Comparison of ENCODE assay signal across 8 mouse cellular contexts in the genomic region with DNA sequence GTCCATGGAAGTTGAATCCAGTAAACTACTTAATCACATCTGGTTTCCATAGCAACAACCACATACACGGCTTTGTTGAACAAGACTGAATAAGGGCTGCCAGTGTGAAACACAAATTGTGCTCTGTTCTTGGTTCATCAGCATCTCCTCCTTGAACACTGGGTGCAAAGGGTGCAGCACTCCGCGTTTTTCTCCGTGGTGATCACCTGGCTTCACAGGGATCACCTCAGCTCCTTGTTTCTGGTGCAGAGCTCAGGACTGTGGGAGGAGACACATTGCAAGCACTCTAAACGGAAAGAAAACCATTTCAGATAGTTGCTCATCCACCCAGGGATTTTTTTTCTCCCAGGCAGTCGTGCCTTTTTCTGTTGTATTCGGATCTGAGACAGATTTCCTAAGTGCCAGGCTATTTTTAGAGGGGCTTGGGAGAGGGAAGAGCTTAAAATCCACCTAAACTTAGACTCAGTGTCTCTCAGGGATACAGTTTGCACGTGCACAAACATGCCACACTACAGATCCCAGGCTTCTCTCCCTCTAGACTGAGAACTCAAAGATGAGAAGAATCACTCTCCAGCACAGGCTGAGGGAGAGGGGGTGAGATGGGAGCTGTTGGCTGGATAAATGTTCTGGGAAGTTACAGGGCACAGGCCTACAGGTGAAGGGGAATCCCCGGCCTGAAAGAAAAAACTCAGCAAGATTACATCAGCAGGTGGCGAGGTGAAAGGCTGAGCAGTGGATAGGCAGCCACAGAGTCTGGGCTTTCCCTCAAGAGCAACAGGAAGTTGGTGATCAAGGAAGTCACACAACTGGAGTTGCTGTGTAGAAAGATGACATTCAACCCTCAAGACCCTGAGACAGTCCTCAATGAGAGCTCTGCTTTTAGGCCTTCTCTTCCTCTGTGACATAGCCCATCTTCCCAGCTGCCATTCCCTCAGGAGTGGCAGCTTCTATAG. TPM values are rescaled to one million over a fixed set of nuclear protein-coding genes. Genes with fewer than 3 reads are reported as not detected.
DNase-seq lines count a peak whose midpoint lies in the region; ATAC-seq and TF ChIP-seq lines count a peak whose summit lies in the region.

No protein-coding gene starts in this region.

- H3K36me3 ChIP-seq in forebrain, embryonic 14.5 days (ENCODE audit: control insufficient read depth, insufficient read depth, low read length), result no peaks in the 10 kb centered on the region
- no peaks in the 10 kb centered on the region for H3K36me3 ChIP-seq in forebrain, embryonic 10.5 days (replicated peaks)
- no peaks in the 10 kb centered on the region for H3K36me3 ChIP-seq in forebrain, postnatal 0 days (ENCODE audit: insufficient read depth)
- H3K36me3 ChIP-seq in hindbrain, postnatal 0 days (ENCODE audit: insufficient read depth, low read length), result no peaks in the 10 kb centered on the region
- H3K36me3 ChIP-seq in spleen, adult 2 months (ENCODE audit: control insufficient read depth, insufficient read depth, low read length), result no peaks in the 10 kb centered on the region

- DNase-seq in forebrain, embryonic 14.5 days (ENCODE audit: low spot score), result peak; percentile 67
- DNase-seq in forebrain, embryonic 10.5 days (ENCODE audit: extremely low spot score, low spot score), result no peak
- peak; percentile 42 for DNase-seq in ES-CJ7 (ENCODE audit: low read depth, low spot score)
- peak; percentile 74 for DNase-seq in forebrain, postnatal 0 days
- peak; percentile 61 for DNase-seq in hindbrain, postnatal 0 days (ENCODE audit: low spot score)
- peak; percentile 69 to 72 for DNase-seq in spleen, adult 2 months (ENCODE audit: low read depth in 1 of 2, low spot score in 2 of 2)
- DNase-seq in adrenal gland, postnatal 4 days (ENCODE audit: low spot score in 2 of 2), result no peak

- no peaks in the 10 kb centered on the region for H3K4me1 ChIP-seq in forebrain, embryonic 14.5 days (ENCODE audit: control insufficient read depth, insufficient read depth, low read length)
- H3K4me1 ChIP-seq in forebrain, embryonic 10.5 days, result peaks cover 9% of the 10 kb centered on the region; the same call in 1 of the 2 replicates
- H3K4me1 ChIP-seq in forebrain, postnatal 0 days (ENCODE audit: insufficient read depth), result peaks cover 12% of the 10 kb centered on the region
- H3K4me1 ChIP-seq in hindbrain, postnatal 0 days (ENCODE audit: insufficient read depth, low read length), result no peaks in the 10 kb centered on the region
- H3K4me1 ChIP-seq in spleen, adult 2 months (ENCODE audit: control insufficient read depth, insufficient read depth, insufficient read length), result peaks cover 18% of the 10 kb centered on the region

- TF ChIP-seq CTCF in forebrain, postnatal 0 days (IDR thresholded peaks at IDR 0.05; ENCODE audit: low read depth), result no peak
- TF ChIP-seq CTCF in hindbrain, postnatal 0 days (IDR thresholded peaks at IDR 0.05; ENCODE audit: low read depth), result no peak
- TF ChIP-seq CTCF in spleen, adult 2 months (IDR thresholded peaks at IDR 0.05; ENCODE audit: extremely low read depth, insufficient read depth, insufficient read length, insufficient replicate concordance), result peak; percentile 15; the same call in 1 of the 2 replicates

- no peak for ATAC-seq in forebrain, embryonic 14.5 days
- peak; percentile 93 for ATAC-seq in forebrain, postnatal 0 days
- ATAC-seq in hindbrain, postnatal 0 days, result peak; percentile 64
- peak; percentile 92 for ATAC-seq in megakaryocyte, adult 5-6 weeks (ENCODE audit: poor library complexity, severe bottlenecking)

- H3K27ac ChIP-seq in forebrain, embryonic 14.5 days (ENCODE audit: low read depth, low read length), result no peak overlapping the region
- no peak overlapping the region for H3K27ac ChIP-seq in forebrain, embryonic 10.5 days
- H3K27ac ChIP-seq in forebrain, postnatal 0 days (ENCODE audit: low read depth, low read length), result peak overlapping the region; percentile 90
- peak overlapping the region; percentile 65 for H3K27ac ChIP-seq in hindbrain, postnatal 0 days
- peak overlapping the region; percentile 65 for H3K27ac ChIP-seq in spleen, adult 2 months (ENCODE audit: insufficient read depth, low read length)

- H3K4me3 ChIP-seq in forebrain, embryonic 14.5 days (ENCODE audit: low read depth, low read length), result no peak overlapping the region
- no peak overlapping the region for H3K4me3 ChIP-seq in forebrain, embryonic 10.5 days
- H3K4me3 ChIP-seq in forebrain, postnatal 0 days (ENCODE audit: low read depth, low read length), result no peak overlapping the region
- H3K4me3 ChIP-seq in hindbrain, postnatal 0 days (ENCODE audit: low read length), result no peak overlapping the region
- no peak overlapping the region for H3K4me3 ChIP-seq in spleen, adult 2 months (ENCODE audit: extremely low read depth, insufficient read depth, insufficient read length)

- 44% methylated on average over 10 of the region's 10 CpGs for WGBS in forebrain, embryonic 14.5 days
- 61% methylated on average over 10 of the region's 10 CpGs for WGBS in forebrain, embryonic 10.5 days
- WGBS in forebrain, postnatal 0 days, result 22% methylated on average over 10 of the region's 10 CpGs
- WGBS in hindbrain, postnatal 0 days, result 37% methylated on average over 10 of the region's 10 CpGs
- 60% methylated on average over 10 of the region's 10 CpGs for WGBS in spleen, adult 2 months

- TF ChIP-seq POLR2A in spleen, adult 2 months (IDR thresholded peaks at IDR 0.05; ENCODE audit: low read depth, low read length), result no peak

- no peaks in the 10 kb centered on the region for H3K27me3 ChIP-seq in forebrain, embryonic 14.5 days (replicated peaks; ENCODE audit: control insufficient read depth, insufficient read depth, low read length)
- no peaks in the 10 kb centered on the region for H3K27me3 ChIP-seq in forebrain, embryonic 10.5 days (ENCODE audit: poor library complexity, severe bottlenecking)
- no peaks in the 10 kb centered on the region for H3K27me3 ChIP-seq in forebrain, postnatal 0 days (ENCODE audit: insufficient read depth, low read length)
- no peaks in the 10 kb centered on the region for H3K27me3 ChIP-seq in hindbrain, postnatal 0 days (ENCODE audit: insufficient read depth, low read length)
- H3K27me3 ChIP-seq in spleen, adult 2 months (ENCODE audit: control insufficient read depth, insufficient read depth, low read length), result no peaks in the 10 kb centered on the region

- no peak overlapping the region for H3K4me2 ChIP-seq in forebrain, embryonic 14.5 days (ENCODE audit: low read length)
- peak overlapping the region; percentile 27 for H3K4me2 ChIP-seq in forebrain, postnatal 0 days (ENCODE audit: low read depth)
- peak overlapping the region; percentile 20; the same call in 1 of the 2 replicates for H3K4me2 ChIP-seq in hindbrain, postnatal 0 days (ENCODE audit: low read depth, low read length)

- H3K9me3 ChIP-seq in forebrain, embryonic 14.5 days (replicated peaks; ENCODE audit: control insufficient read depth, low read length), result no peaks in the 10 kb centered on the region
- no peaks in the 10 kb centered on the region; the same call in 1 of the 2 replicates for H3K9me3 ChIP-seq in forebrain, embryonic 10.5 days
- no peaks in the 10 kb centered on the region for H3K9me3 ChIP-seq in forebrain, postnatal 0 days (ENCODE audit: low read length)
- no peaks in the 10 kb centered on the region for H3K9me3 ChIP-seq in hindbrain, postnatal 0 days (ENCODE audit: low read length)

- 0 out of 2 replicates have a peak overlapping the region, but pooled peaks have one; percentile 29 for H3K9ac ChIP-seq in forebrain, embryonic 14.5 days (ENCODE audit: low read length)
- H3K9ac ChIP-seq in forebrain, postnatal 0 days, result no peak overlapping the region
- H3K9ac ChIP-seq in hindbrain, postnatal 0 days (replicated peaks; ENCODE audit: low read length), result no peak overlapping the region

RNA-seq across cellular contexts. Expression of gene Gpcpd1, which starts 19.9 kb away (rescaled TPM):
- 65.3 and 67.0 TPM in 2 replicates for polyA plus RNA-seq in forebrain, embryonic 14.5 days (2014; fragmentation: Nextera tagmentation; extraction: Ambion mirVana)
- 24.7 and 31.7 TPM in 2 replicates for polyA plus RNA-seq in forebrain, embryonic 10.5 days (2016; fragmentation: Nextera tagmentation; extraction: Ambion mirVana)
- 79.6 and 97.7 TPM in 2 replicates for total RNA-seq in forebrain, postnatal 0 days (2014; rRNA removed)
- polyA plus RNA-seq in forebrain, postnatal 0 days (2015; fragmentation: Nextera tagmentation; extraction: Ambion mirVana), result 71.5 and 80.1 TPM in 2 replicates
- total RNA-seq in hindbrain, postnatal 0 days (2014; rRNA removed), result 43.9 and 46.9 TPM in 2 replicates
- polyA plus RNA-seq in hindbrain, postnatal 0 days (2015; fragmentation: Nextera tagmentation; extraction: Ambion mirVana), result 84.0 and 91.9 TPM in 2 replicates
- total RNA-seq in megakaryocyte, adult 5-6 weeks (2015), result 55.9 and 57.3 TPM in 2 replicates
- total RNA-seq in megakaryocyte, adult 5-6 weeks (2017), result 49.6 and 52.2 TPM in 2 replicates
- 11.6 and 15.7 TPM in 2 replicates for polyA plus RNA-seq in spleen, adult 2 months (2012; rRNA removed)
- total RNA-seq in adrenal gland, postnatal 4 days (2021), result 10 to 100 TPM; 36.9 to 40.5 TPM

Comparison
In these comparisons a context has a peak if more than half of its experiments do, and no peak if none do; other contexts are left out.
1. DNase-seq: peak in forebrain, embryonic 14.5 days (single experiment), ES-CJ7 (single experiment), forebrain, postnatal 0 days (single experiment), hindbrain, postnatal 0 days (single experiment) and spleen, adult 2 months (2 of 2); none in forebrain, embryonic 10.5 days (single experiment) and adrenal gland, postnatal 4 days (0 of 2).
2. H3K27ac ChIP-seq: peak in forebrain, postnatal 0 days (single experiment), hindbrain, postnatal 0 days (single experiment) and spleen, adult 2 months (single experiment); none in forebrain, embryonic 14.5 days (single experiment) and forebrain, embryonic 10.5 days (single experiment).